In the genomic region with DNA sequence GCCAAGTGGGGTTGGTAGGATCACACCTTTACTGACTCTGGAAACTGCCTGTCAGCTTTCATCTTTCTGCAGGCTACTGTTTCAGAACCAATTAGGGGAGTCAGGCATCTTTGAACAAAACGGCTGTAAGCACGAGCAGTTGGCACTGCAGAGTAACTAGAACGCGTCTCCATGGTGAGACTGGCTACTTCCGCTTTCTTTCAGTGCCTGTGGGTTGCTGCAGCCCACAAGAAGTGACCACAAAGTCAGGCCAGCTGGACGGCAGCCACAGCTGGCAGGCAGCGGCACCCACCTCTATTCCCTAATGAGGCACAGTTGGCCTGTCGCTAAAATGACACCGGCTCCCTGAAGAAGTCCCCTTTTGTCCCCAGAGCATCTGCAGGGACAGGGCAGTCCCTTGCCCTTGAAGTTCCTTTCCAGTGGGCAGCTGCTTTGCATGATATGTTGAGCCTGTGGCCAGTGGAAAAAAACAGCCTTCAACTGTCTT, we compare ENCODE assay signal across 8 mouse cellular contexts.
DNase-seq lines count a peak whose midpoint lies in the region; ATAC-seq lines count a peak whose summit lies in the region.

No protein-coding gene starts in this region.

- H3K9ac ChIP-seq in midbrain, embryonic 13.5 days (replicated peaks), result no peak overlapping the region

- 59% methylated on average over 9 of the region's 9 CpGs for WGBS in midbrain, embryonic 13.5 days
- 74% methylated on average over 9 of the region's 9 CpGs for WGBS in midbrain, embryonic 10.5 days

- H3K9me3 ChIP-seq in midbrain, embryonic 13.5 days, result no peaks in the 10 kb centered on the region
- no peaks in the 10 kb centered on the region for H3K9me3 ChIP-seq in midbrain, embryonic 10.5 days (replicated peaks)
- peaks cover 5% of the 10 kb centered on the region for H3K9me3 ChIP-seq in megakaryocyte, embryonic 14.5 days

- H3K36me3 ChIP-seq in midbrain, embryonic 13.5 days, result no peaks in the 10 kb centered on the region
- H3K36me3 ChIP-seq in midbrain, embryonic 10.5 days, result no peaks in the 10 kb centered on the region
- H3K36me3 ChIP-seq in megakaryocyte, embryonic 14.5 days (replicated peaks; ENCODE audit: low read length), result peaks cover 4% of the 10 kb centered on the region

- H3K4me3 ChIP-seq in midbrain, embryonic 13.5 days (replicated peaks), result no peak overlapping the region
- H3K4me3 ChIP-seq in midbrain, embryonic 10.5 days, result no peak overlapping the region
- H3K4me3 ChIP-seq in megakaryocyte, embryonic 14.5 days (replicated peaks), result peak overlapping the region; percentile 83

- ATAC-seq in midbrain, embryonic 13.5 days, result no peak

- H3K27ac ChIP-seq in midbrain, embryonic 13.5 days, result peak overlapping the region; percentile 9; the same call in 1 of the 2 replicates
- no peak overlapping the region for H3K27ac ChIP-seq in midbrain, embryonic 10.5 days (replicated peaks)

- no peak for DNase-seq in midbrain, embryonic 10.5 days (ENCODE audit: low spot score)
- peak; percentile 82 for DNase-seq in brain, adult 2 months (ENCODE audit: low read depth, low spot score)
- DNase-seq in heart, adult 9 months (ENCODE audit: low spot score in 2 of 2), result peak; percentile 76 to 78
- peak; percentile 77 to 88 for DNase-seq in layer of hippocampus, postnatal 14 days (ENCODE audit: low spot score in 2 of 2)
- peak; percentile 39 to 52 for DNase-seq in spleen, adult 18-20 months
- DNase-seq in c-Kit-positive CD71-positive TER-119-positive erythroid progenitor cells, embryonic 14.5 days (ENCODE audit: low spot score), result no peak

- no peak overlapping the region for H3K4me2 ChIP-seq in midbrain, embryonic 13.5 days (replicated peaks)

- no peaks in the 10 kb centered on the region for H3K27me3 ChIP-seq in midbrain, embryonic 13.5 days
- H3K27me3 ChIP-seq in midbrain, embryonic 10.5 days (ENCODE audit: low read depth, poor library complexity, severe bottlenecking), result no peaks in the 10 kb centered on the region
- H3K27me3 ChIP-seq in megakaryocyte, embryonic 14.5 days (replicated peaks), result peaks cover 62% of the 10 kb centered on the region

- H3K4me1 ChIP-seq in midbrain, embryonic 13.5 days (replicated peaks), result peaks cover 13% of the 10 kb centered on the region; the same call in 1 of the 2 replicates
- peaks cover 10% of the 10 kb centered on the region for H3K4me1 ChIP-seq in midbrain, embryonic 10.5 days
- H3K4me1 ChIP-seq in megakaryocyte, embryonic 14.5 days, result peaks cover 25% of the 10 kb centered on the region

Comparison
In these comparisons a context has a peak if more than half of its experiments do, and no peak if none do; other contexts are left out.
1. DNase-seq: peak in brain, adult 2 months (single experiment), heart, adult 9 months (2 of 2), layer of hippocampus, postnatal 14 days (2 of 2) and spleen, adult 18-20 months (2 of 2); none in midbrain, embryonic 10.5 days (single experiment) and c-Kit-positive CD71-positive TER-119-positive erythroid progenitor cells, embryonic 14.5 days (single experiment).